Mouse (Mus musculus): ENCODE measurements around the gene 5530401A14Rik. TPM values are rescaled to one million over a fixed set of nuclear protein-coding genes. Genes with fewer than 3 reads are reported as not detected.

The 5530401A14Rik gene
- not detected in 2 replicates for polyA plus RNA-seq (2012; rRNA removed)

DNA sequence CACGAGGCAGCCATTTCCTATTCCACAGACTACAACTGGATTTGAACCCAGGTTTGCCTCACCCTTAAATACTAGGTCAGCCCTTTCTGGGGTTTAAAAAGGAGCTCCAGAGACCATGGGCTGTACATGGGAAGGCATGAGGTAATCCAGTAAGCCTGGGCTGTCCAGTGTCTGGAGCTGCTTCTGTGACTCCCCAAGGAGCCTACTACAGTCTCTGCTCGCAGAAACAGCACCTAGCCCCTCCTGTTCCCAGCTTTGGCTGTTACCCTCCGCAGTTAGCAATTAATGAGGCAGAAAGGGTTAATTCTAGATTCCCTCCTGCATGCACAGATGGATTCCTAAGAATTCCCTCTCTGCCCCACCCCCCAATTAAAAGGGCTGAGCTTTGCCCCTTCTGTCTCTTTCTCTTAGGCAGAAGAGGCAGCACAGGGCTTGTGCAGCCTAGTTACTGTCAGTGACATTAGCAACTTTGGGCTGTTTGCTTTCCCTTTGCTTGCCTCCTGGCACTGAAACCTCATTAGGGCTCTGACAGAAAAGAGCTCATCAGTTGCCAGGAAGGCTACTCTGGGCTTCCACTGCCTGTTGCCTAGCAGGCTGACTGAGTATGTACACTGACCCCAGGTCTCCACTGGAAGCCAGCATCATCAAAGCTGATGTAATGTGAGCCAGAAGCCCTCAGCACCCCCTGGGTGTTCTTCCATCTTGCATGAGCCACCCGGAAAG is at the start of gene 5530401A14Rik:
Gene 5530401A14Rik (plus strand): TSS at position 424 of the 723 bp plus-strand sequence.

Other genes starting within 250 kb of the 5530401A14Rik start
- gene Asic2, start 107.8 kb downstream of the 5530401A14Rik start, polyA plus RNA-seq (2012; rRNA removed): not detected in 2 replicates
- 3.2 and 3.8 TPM in 2 replicates for gene Ccl2, start 174.9 kb downstream of the 5530401A14Rik start, polyA plus RNA-seq (2012; rRNA removed)
- not detected in 2 replicates for gene Gm17268, start 177.9 kb downstream of the 5530401A14Rik start, polyA plus RNA-seq (2012; rRNA removed)
- 0.71 and 1.00 TPM in 2 replicates for gene Ccl7, start 185.0 kb downstream of the 5530401A14Rik start, polyA plus RNA-seq (2012; rRNA removed)
- 0.07 and 0.08 TPM in 2 replicates for gene Ccl11, start 197.2 kb downstream of the 5530401A14Rik start, polyA plus RNA-seq (2012; rRNA removed)
- gene Ccl12, start 241.2 kb downstream of the 5530401A14Rik start, polyA plus RNA-seq (2012; rRNA removed): 2.0 and 2.3 TPM in 2 replicates